Mouse (Mus musculus) midbrain, embryonic 11.5 days (tissue): Measurements from ENCODE around the gene Idh1. TPM values are rescaled to one million over a fixed set of nuclear protein-coding genes. Genes with fewer than 3 reads are reported as not detected.

Experiments used
- ATAC-seq: fragments of 200-750 bp; cut with Nextera tagmentation; 2 replicates; pipeline ENCODE4 v1.8.0; 2017; ENCODE audit warnings: moderate TSS enrichment, moderate library complexity; ENCODE audit not compliant: low FRiP score
- DNase-seq: peaks from one replicate; pipeline ENCODE4 v3.0.0; 2015; ENCODE audit warnings: low spot score; ENCODE audit errors: missing footprints
- H3K27ac ChIP-seq: fragments of 300-500 bp; sonication (generic); 2 replicates; pipeline ENCODE4 v1.5.1; 2014; ENCODE audit warnings: low read depth, low read length
- H3K27me3 ChIP-seq: fragments of 300-500 bp; sonication (generic); 2 replicates; pipeline ENCODE4 v1.6.1; 2014; ENCODE audit warnings: mild to moderate bottlenecking, low read length, moderate library complexity, mixed read lengths; ENCODE audit not compliant: control insufficient read depth, insufficient read depth
- H3K36me3 ChIP-seq: fragments of 300-500 bp; sonication (generic); 2 replicates; pipeline ENCODE4 v1.6.1; 2014; ENCODE audit warnings: mild to moderate bottlenecking, low read length, moderate library complexity, mixed read lengths; ENCODE audit not compliant: control insufficient read depth, insufficient read depth
- H3K4me1 ChIP-seq: fragments of 300-500 bp; sonication (generic); 2 replicates; pipeline ENCODE4 v1.6.1; 2014; ENCODE audit warnings: low read length; ENCODE audit not compliant: control insufficient read depth, insufficient read depth
- H3K4me2 ChIP-seq: fragments of 300-500 bp; sonication (generic); 2 replicates; pipeline ENCODE4 v1.6.1; 2014; ENCODE audit warnings: mild to moderate bottlenecking, moderate library complexity
- H3K4me3 ChIP-seq: fragments of 300-500 bp; sonication (generic); 2 replicates; pipeline ENCODE4 v1.5.1; 2014; ENCODE audit warnings: low read depth, low read length
- H3K9ac ChIP-seq: fragments of 300-500 bp; sonication (generic); 2 replicates; pipeline ENCODE4 v1.6.1; 2014; ENCODE audit warnings: low read length
- H3K9me3 ChIP-seq: fragments of 300-500 bp; sonication (generic); 2 replicates; pipeline ENCODE4 v1.6.1; 2016; ENCODE audit warnings: low read length; ENCODE audit not compliant: control insufficient read depth
- WGBS: fragments of 180-500 bp; shearing (Covaris S2); extraction: QIAGEN DNeasy Blood & Tissue Kit; methylation state at CpG from one replicate; pipeline ENCODE4 v1.1.7; 2014; 5-methylcytosine and 5-hydroxymethylcytosine counted together
- polyA plus RNA-seq: library from polyadenylated mRNA; unstranded; fragments of >200 nt; fragmentation: Nextera tagmentation; extraction: Ambion mirVana; gene quantifications from 2 replicates; pipeline ENCODE4 v1.2.1, GENCODE M21; 2014

Idh1 gene
- polyA plus RNA-seq, 1 experiment from 2014 or later = 433 TPM

DNA sequence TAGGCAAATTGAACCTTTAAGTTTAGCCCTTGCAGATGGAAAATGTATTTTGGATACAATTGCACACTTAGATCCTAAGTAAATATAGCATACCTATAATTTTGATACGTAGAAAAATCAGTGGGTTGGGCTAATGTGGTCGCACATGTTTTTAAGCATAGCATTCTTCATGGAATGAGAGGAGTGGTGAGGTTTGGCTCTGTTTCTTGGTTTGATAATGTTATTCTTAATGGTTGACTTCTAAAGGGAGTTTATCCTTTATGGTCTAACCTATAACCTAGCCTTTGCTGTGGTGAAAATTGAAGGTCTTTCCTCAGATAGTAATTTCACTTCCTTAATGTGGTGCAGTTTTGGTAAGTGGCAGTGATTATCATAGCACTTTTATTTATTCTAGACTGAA is 12.6 kb upstream of the Idh1 start:
- no peak overlapping the region for H3K9ac ChIP-seq
- no peaks in the 10 kb centered on the region for H3K9me3 ChIP-seq
- H3K27me3 ChIP-seq = no peaks in the 10 kb centered on the region
- 93% methylated on average over 2 of the region's 2 CpGs for WGBS
- no peak for ATAC-seq
- no peak overlapping the region for H3K4me3 ChIP-seq
- no peak overlapping the region for H3K4me2 ChIP-seq
- peaks cover 3% of the 10 kb centered on the region; the same call in 1 of the 2 replicates for H3K36me3 ChIP-seq
- no peak for DNase-seq
- H3K27ac ChIP-seq = no peak overlapping the region
- H3K4me1 ChIP-seq = no peaks in the 10 kb centered on the region

GRCm38 (mm10) chr1:65198425-65198824 is 12.1 kb upstream of the Idh1 start:
- 78% methylated on average over 2 of the region's 2 CpGs for WGBS
- Histone ChIP-seq H3K4me1 (no peaks in the 10 kb centered on the region), H3K4me3 (no peak overlapping the region), H3K27ac (no peak overlapping the region), H3K9me3 (no peaks in the 10 kb centered on the region), H3K36me3 (peaks cover 3% of the 10 kb centered on the region; the same call in 1 of the 2 replicates), H3K9ac (no peak overlapping the region), H3K4me2 (no peak overlapping the region), H3K27me3 (no peaks in the 10 kb centered on the region)
- ATAC-seq (no peak), DNase-seq (no peak)

DNA sequence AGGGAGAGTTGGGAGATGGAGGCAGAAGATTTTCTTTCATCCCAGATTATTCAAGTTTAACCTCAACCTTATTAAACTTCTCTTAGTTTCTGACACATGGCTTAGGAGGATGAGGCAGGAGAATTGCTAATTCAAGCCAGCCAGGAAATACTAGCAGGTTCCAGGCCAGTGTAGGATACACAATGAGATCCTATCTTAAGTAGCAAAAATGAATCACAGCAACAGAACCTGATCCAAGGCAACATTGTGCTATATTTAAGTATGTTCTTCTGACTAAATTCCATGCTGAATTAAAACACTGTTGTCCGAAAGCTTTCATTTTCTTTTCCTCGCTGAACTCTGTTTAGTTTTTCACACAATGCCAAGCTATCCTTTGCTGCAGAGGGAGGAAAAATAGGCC is 6.9 kb upstream of the Idh1 start:
- DNase-seq = no peak
- no peak overlapping the region for H3K9ac ChIP-seq
- no peak overlapping the region for H3K4me3 ChIP-seq
- ATAC-seq = no peak
- peaks cover 2% of the 10 kb centered on the region; the same call in 1 of the 2 replicates for H3K4me1 ChIP-seq
- no peaks in the 10 kb centered on the region for H3K27me3 ChIP-seq
- H3K27ac ChIP-seq = no peak overlapping the region
- H3K4me2 ChIP-seq = no peak overlapping the region
- no peaks in the 10 kb centered on the region for H3K9me3 ChIP-seq
- 0 out of 2 replicates have a peak, but pooled peaks cover 4% of the 10 kb centered on the region for H3K36me3 ChIP-seq
- 97% methylated on average over 2 of the region's 2 CpGs for WGBS

GRCm38 (mm10) chr1:65190172-65190571 is 3.9 kb upstream of the Idh1 start:
- H3K4me1 ChIP-seq = peaks cover 13% of the 10 kb centered on the region

DNA sequence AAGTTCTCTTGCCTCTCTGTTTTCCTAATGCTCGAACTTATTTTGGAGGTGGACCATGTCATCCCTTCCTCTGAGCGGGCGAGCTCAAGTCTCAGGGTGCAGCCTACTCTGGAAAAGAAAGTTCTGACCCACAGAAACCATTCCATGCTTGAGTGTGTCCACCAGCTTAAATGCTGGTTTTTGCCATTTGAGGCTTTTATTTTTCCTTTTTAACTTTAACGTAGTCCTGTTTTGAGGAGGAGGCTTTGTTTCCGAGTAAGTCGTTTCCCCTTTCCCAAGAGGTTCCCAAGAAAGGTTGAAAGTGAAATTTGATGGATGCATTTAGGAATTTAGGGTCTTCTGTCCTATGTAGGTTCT is 752 bp upstream of the Idh1 start:
- WGBS = 1% methylated on average over 6 of the region's 6 CpGs
- Histone ChIP-seq H3K27me3 (no peaks in the 10 kb centered on the region), H3K36me3 (0 out of 2 replicates have a peak, but pooled peaks cover 2% of the 10 kb centered on the region), H3K4me3 (peak overlapping the region; percentile 89), H3K4me2 (peak overlapping the region; percentile 74), H3K4me1 (peaks cover 13% of the 10 kb centered on the region), H3K27ac (peak overlapping the region; percentile 68), H3K9ac (peak overlapping the region; percentile 92), H3K9me3 (no peaks in the 10 kb centered on the region)
- DNase-seq (peak; percentile 91), ATAC-seq (no peak)

More at GRCm38 (mm10) chr1:65190172-65190571, 3.9 kb upstream of the Idh1 start:
- no peak overlapping the region for H3K4me2 ChIP-seq
- no peak overlapping the region for H3K4me3 ChIP-seq
- WGBS = 88% methylated on average over 4 of the region's 4 CpGs
- H3K36me3 ChIP-seq = 0 out of 2 replicates have a peak, but pooled peaks cover 4% of the 10 kb centered on the region
- H3K9me3 ChIP-seq = no peaks in the 10 kb centered on the region
- ATAC-seq (no peak), DNase-seq (no peak)
- H3K27me3 ChIP-seq = no peaks in the 10 kb centered on the region
- H3K9ac ChIP-seq = no peak overlapping the region
- H3K27ac ChIP-seq = no peak overlapping the region

DNA sequence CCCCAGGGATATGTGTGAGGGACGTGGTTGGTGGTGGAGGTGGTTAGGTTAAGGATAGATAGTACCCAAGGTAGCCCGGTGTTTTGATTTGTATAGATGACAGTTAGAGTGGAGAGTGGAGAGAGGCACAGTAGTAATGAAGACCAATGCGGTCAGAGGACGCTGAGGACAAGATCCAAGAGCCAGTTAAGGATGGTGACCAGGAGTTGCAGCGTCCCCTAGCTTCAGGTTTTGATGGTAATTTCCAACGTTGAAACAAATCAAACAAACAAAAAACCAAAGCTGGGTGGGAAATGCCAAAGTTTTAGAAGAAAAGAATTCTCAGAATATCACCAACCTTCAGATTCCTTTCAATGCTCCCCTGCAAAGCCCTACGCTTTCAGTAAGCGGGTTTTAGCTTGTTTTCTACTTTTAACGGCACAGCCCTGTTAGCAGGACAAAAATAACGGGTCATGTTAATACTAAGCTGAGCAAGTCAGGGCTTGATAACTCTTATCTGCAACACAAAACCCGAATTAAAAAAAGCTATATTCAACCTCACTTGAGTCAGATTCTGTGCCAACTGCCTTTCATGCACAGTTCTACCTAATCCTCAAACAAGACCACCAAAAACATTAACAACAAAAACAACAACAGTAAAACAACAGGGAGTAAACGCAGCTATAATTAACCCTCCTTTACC is 635 bp downstream of the Idh1 start:
- no peak for ATAC-seq
- H3K4me3 ChIP-seq = peak overlapping the region; percentile 89
- H3K36me3 ChIP-seq = no peaks in the 10 kb centered on the region
- no peaks in the 10 kb centered on the region for H3K9me3 ChIP-seq
- H3K4me1 ChIP-seq = peaks cover 13% of the 10 kb centered on the region
- peak overlapping the region; percentile 49 for H3K4me2 ChIP-seq
- no peaks in the 10 kb centered on the region for H3K27me3 ChIP-seq
- H3K9ac ChIP-seq = peak overlapping the region; percentile 39
- no peak for DNase-seq
- 27% methylated on average over 12 of the region's 12 CpGs for WGBS
- H3K27ac ChIP-seq = no peak overlapping the region

DNA sequence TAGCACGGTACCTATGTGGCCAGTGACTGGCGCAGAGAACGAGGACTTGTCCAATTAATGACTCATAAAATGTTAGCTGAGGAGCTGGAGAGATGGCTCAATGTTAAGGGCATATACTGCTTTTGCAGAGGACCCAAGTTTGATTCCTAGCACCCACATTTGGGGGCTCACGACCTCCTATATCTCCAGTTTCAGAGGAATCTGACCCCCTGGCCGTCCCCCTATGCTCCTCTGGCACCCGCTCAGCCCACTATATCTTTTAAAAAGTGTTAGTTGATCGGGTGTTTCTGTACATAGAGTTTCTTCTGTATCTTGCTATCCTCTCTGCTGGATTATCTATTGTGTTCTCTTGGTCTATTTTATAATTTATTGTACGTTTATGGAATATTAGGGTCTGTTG is 1.3 kb downstream of the Idh1 start:
- Histone ChIP-seq H3K9ac (no peak overlapping the region), H3K4me1 (peaks cover 13% of the 10 kb centered on the region), H3K9me3 (no peaks in the 10 kb centered on the region), H3K36me3 (no peaks in the 10 kb centered on the region), H3K4me3 (no peak overlapping the region), H3K27me3 (no peaks in the 10 kb centered on the region), H3K27ac (no peak overlapping the region), H3K4me2 (no peak overlapping the region)
- WGBS = 89% methylated on average over 8 of the region's 8 CpGs
- ATAC-seq = no peak
- no peak for DNase-seq

GRCm38 (mm10) chr1:65183994-65184393 is 2.3 kb downstream of the Idh1 start:
- ATAC-seq (no peak), DNase-seq (no peak)
- Histone ChIP-seq H3K9ac (no peak overlapping the region), H3K4me1 (peaks cover 15% of the 10 kb centered on the region), H3K36me3 (no peaks in the 10 kb centered on the region), H3K4me2 (no peak overlapping the region), H3K9me3 (no peaks in the 10 kb centered on the region), H3K27ac (no peak overlapping the region), H3K27me3 (no peaks in the 10 kb centered on the region), H3K4me3 (no peak overlapping the region)
- WGBS = 93% methylated on average over 2 of the region's 2 CpGs

DNA sequence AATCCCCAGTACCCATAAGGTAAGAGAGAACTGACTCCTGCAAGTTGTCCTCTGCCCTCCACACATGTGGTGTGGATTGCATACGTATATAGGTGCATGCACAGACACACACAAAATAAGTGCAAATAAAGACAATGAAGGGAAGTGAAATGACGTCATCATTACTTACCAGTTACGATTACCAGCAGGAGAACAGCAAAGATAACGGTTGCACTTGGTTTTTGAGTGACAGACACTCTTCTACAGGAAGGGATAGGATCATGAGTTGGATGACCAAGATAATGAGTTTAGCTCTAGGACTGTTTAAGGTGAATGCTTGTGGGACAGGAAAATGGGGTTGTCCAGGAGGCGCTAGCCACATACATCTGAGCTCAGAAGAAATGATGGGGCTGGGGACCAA is 4.8 kb downstream of the Idh1 start:
- H3K4me1 ChIP-seq = peaks cover 16% of the 10 kb centered on the region
- no peak overlapping the region for H3K4me2 ChIP-seq
- no peak overlapping the region for H3K9ac ChIP-seq
- no peak overlapping the region for H3K4me3 ChIP-seq
- no peak overlapping the region for H3K27ac ChIP-seq
- DNase-seq (no peak), ATAC-seq (no peak)
- 90% methylated on average over 5 of the region's 5 CpGs for WGBS
- no peaks in the 10 kb centered on the region for H3K36me3 ChIP-seq
- no peaks in the 10 kb centered on the region for H3K9me3 ChIP-seq
- no peaks in the 10 kb centered on the region for H3K27me3 ChIP-seq
